Mouse (Mus musculus) embryonic facial prominence, embryonic 13.5 days (tissue): Measurements from ENCODE around the gene Cenpn. TPM values are rescaled to one million over a fixed set of nuclear protein-coding genes. Genes with fewer than 3 reads are reported as not detected.

Source experiments
- ATAC-seq: fragments of 200-750 bp; cut with Nextera tagmentation; 2 replicates; pipeline ENCODE4 v1.8.0; 2017; ENCODE audit warnings: low read depth; ENCODE audit not compliant: insufficient number of reproducible peaks, insufficient read depth, low FRiP score, low TSS enrichment
- H3K27ac ChIP-seq: fragments of 300-500 bp; sonication (generic); 2 replicates; pipeline ENCODE4 v1.5.1; 2015; ENCODE audit warnings: moderate library complexity, mild to moderate bottlenecking, inconsistent platforms
- H3K27me3 ChIP-seq: fragments of 300-500 bp; sonication (generic); 2 replicates; pipeline ENCODE4 v1.6.1; 2015; ENCODE audit warnings: mild to moderate bottlenecking, inconsistent platforms
- H3K36me3 ChIP-seq: fragments of 300-500 bp; sonication (generic); 2 replicates; pipeline ENCODE4 v1.6.1; 2015; ENCODE audit warnings: mild to moderate bottlenecking, inconsistent platforms
- H3K4me1 ChIP-seq: fragments of 300-500 bp; sonication (generic); 2 replicates; pipeline ENCODE4 v1.6.1; 2015; ENCODE audit warnings: inconsistent platforms
- H3K4me2 ChIP-seq: fragments of 300-500 bp; sonication (generic); 2 replicates; pipeline ENCODE4 v1.6.1; 2015; ENCODE audit warnings: moderate library complexity, mild to moderate bottlenecking, inconsistent platforms
- H3K4me3 ChIP-seq: fragments of 300-500 bp; sonication (generic); 2 replicates; pipeline ENCODE4 v1.5.1; 2015; ENCODE audit warnings: mild to moderate bottlenecking, inconsistent platforms
- H3K9ac ChIP-seq: fragments of 300-500 bp; sonication (generic); 2 replicates; pipeline ENCODE4 v1.6.1; 2015; ENCODE audit warnings: mild to moderate bottlenecking, inconsistent platforms
- H3K9me3 ChIP-seq: fragments of 300-500 bp; sonication (generic); 2 replicates; pipeline ENCODE4 v1.6.1; 2016; ENCODE audit warnings: inconsistent platforms
- WGBS: fragments of 180-500 bp; shearing (Covaris S2); methylation state at CpG from one replicate; pipeline ENCODE4 v1.1.7; 2015; ENCODE audit warnings: mixed read lengths; 5-methylcytosine and 5-hydroxymethylcytosine counted together
- polyA plus RNA-seq: library from polyadenylated mRNA; unstranded; fragments of >200 nt; fragmentation: Nextera tagmentation; extraction: Ambion mirVana; gene quantifications from 2 replicates; pipeline ENCODE4 v1.2.1, GENCODE M21; 2015

The Cenpn gene
- polyA plus RNA-seq, 1 experiment from 2014 or later, result 44.5 TPM

- Histone ChIP-seq H3K9ac (peak overlapping the region; percentile 21; the same call in 1 of the 2 replicates), H3K4me2 (0 out of 2 replicates have a peak overlapping the region, but pooled peaks have one; percentile 7)
- no peak for ATAC-seq
These were observed 53.5 kb downstream of the Cenpn start for GRCm38 (mm10) chr8:116975066-116975465.

GRCm38 (mm10) chr8:116975606-116976005, 54.1 kb downstream of the Cenpn start:
- ATAC-seq, result no peak
- WGBS, result 51% methylated on average over 5 of the region's 5 CpGs
- H3K36me3 ChIP-seq, result no peaks in the 10 kb centered on the region

More at GRCm38 (mm10) chr8:116975066-116975465, 53.5 kb downstream of the Cenpn start:
- H3K4me1 ChIP-seq, result peaks cover 23% of the 10 kb centered on the region
- 32% methylated on average over 5 of the region's 5 CpGs for WGBS
- H3K36me3 ChIP-seq, result no peaks in the 10 kb centered on the region
- H3K4me3 ChIP-seq, result no peak overlapping the region
- no peak overlapping the region for H3K27ac ChIP-seq
- no peaks in the 10 kb centered on the region for H3K27me3 ChIP-seq
- H3K9me3 ChIP-seq, result no peaks in the 10 kb centered on the region

GRCm38 (mm10) chr8:116978052-116978451, 56.5 kb downstream of the Cenpn start:
- WGBS, result 31% methylated on average over 8 of the region's 8 CpGs
- ATAC-seq, result no peak
- no peaks in the 10 kb centered on the region for H3K27me3 ChIP-seq
- H3K4me3 ChIP-seq, result peak overlapping the region; percentile 73
- peak overlapping the region; percentile 77 for H3K4me2 ChIP-seq
- H3K27ac ChIP-seq, result no peak overlapping the region
- H3K9me3 ChIP-seq, result no peaks in the 10 kb centered on the region
- peaks cover 13% of the 10 kb centered on the region for H3K36me3 ChIP-seq
- H3K9ac ChIP-seq, result peak overlapping the region; percentile 59
- peaks cover 24% of the 10 kb centered on the region for H3K4me1 ChIP-seq

More at GRCm38 (mm10) chr8:116975606-116976005, 54.1 kb downstream of the Cenpn start:
- Histone ChIP-seq H3K4me1 (peaks cover 24% of the 10 kb centered on the region), H3K9me3 (no peaks in the 10 kb centered on the region), H3K27ac (no peak overlapping the region), H3K4me3 (no peak overlapping the region), H3K27me3 (no peaks in the 10 kb centered on the region), H3K4me2 (0 out of 2 replicates have a peak overlapping the region, but pooled peaks have one; percentile 7), H3K9ac (no peak overlapping the region)

- H3K36me3 ChIP-seq, result peaks cover 20% of the 10 kb centered on the region
- peak within 1 kb of the TSS; percentile 73 for H3K4me3 ChIP-seq
- peaks cover 24% of the 10 kb centered on the region for H3K4me1 ChIP-seq
- peak; percentile 99 for ATAC-seq
- H3K27ac ChIP-seq, result 0 out of 2 replicates have a peak within 1 kb of the TSS, but pooled peaks have one; percentile 22
- WGBS, result under 1% methylated on average over 46 of the region's 46 CpGs
- no peaks in the 10 kb centered on the region for H3K27me3 ChIP-seq
- H3K9me3 ChIP-seq, result no peaks in the 10 kb centered on the region
- peak within 1 kb of the TSS; percentile 77 for H3K4me2 ChIP-seq
- H3K9ac ChIP-seq, result peak within 1 kb of the TSS; percentile 60
These were observed 57.2 kb downstream of the Cenpn start, which contains the start of gene 1700030J22Rik for GRCm38 (mm10) chr8:116978631-116979256. TSS of gene 1700030J22Rik (minus strand) at chr8:116978959.

- H3K36me3 ChIP-seq, result peaks cover 24% of the 10 kb centered on the region
- H3K9ac ChIP-seq, result no peak overlapping the region
- no peak overlapping the region for H3K27ac ChIP-seq
- peaks cover 22% of the 10 kb centered on the region for H3K4me1 ChIP-seq
- no peak overlapping the region for H3K4me2 ChIP-seq
- no peak for ATAC-seq
- H3K4me3 ChIP-seq, result no peak overlapping the region
- 18% methylated on average over 4 of the region's 4 CpGs for WGBS
- H3K27me3 ChIP-seq, result no peaks in the 10 kb centered on the region
- no peaks in the 10 kb centered on the region for H3K9me3 ChIP-seq
These were observed 58.6 kb downstream of the Cenpn start for GRCm38 (mm10) chr8:116980117-116980516.

GRCm38 (mm10) chr8:116989842-116990241, 68.3 kb downstream of the Cenpn start:
- Histone ChIP-seq H3K27me3 (no peaks in the 10 kb centered on the region), H3K4me1 (peaks cover 10% of the 10 kb centered on the region)
- no peak for ATAC-seq

More at GRCm38 (mm10) chr8:116989842-116990241, 68.3 kb downstream of the Cenpn start:
- Histone ChIP-seq H3K27ac (no peak overlapping the region), H3K36me3 (peaks cover 26% of the 10 kb centered on the region), H3K4me3 (no peak overlapping the region), H3K9me3 (no peaks in the 10 kb centered on the region), H3K9ac (no peak overlapping the region), H3K4me2 (no peak overlapping the region)
- 96% methylated on average over 3 of the region's 3 CpGs for WGBS

Other genes starting within 250 kb of the Cenpn start
- gene Cdyl2, start 188.7 kb upstream of the Cenpn start, polyA plus RNA-seq, result 9.1 and 10.3 TPM in 2 replicates
- 78.7 and 80.7 TPM in 2 replicates for gene Cmc2, start 275 bp upstream of the Cenpn start, polyA plus RNA-seq
- gene Atmin, start 21.7 kb downstream of the Cenpn start, polyA plus RNA-seq, result 9.0 and 10.0 TPM in 2 replicates
- 2.4 and 2.7 TPM in 2 replicates for gene 1700030J22Rik, start 57.2 kb downstream of the Cenpn start, polyA plus RNA-seq
- 116 and 123 TPM in 2 replicates for gene Gcsh, start 71.8 kb downstream of the Cenpn start, polyA plus RNA-seq
- gene Pkd1l2, start 160.7 kb downstream of the Cenpn start, polyA plus RNA-seq, result 0.06 TPM in 1 of 2 replicates, not detected in the other
- gene Bco1, start 174.1 kb downstream of the Cenpn start, polyA plus RNA-seq, result 0.22 and 0.33 TPM in 2 replicates
- gene Gan, start 236.4 kb downstream of the Cenpn start, polyA plus RNA-seq, result 2.8 and 3.0 TPM in 2 replicates